Mouse (Mus musculus): ENCODE data around the gene Pom121. TPM values are rescaled to one million over a fixed set of nuclear protein-coding genes. Genes with fewer than 3 reads are reported as not detected.

Pom121 gene
- polyA plus RNA-seq, 1 experiment from 2014 or later, result 13.2 TPM

DNA sequence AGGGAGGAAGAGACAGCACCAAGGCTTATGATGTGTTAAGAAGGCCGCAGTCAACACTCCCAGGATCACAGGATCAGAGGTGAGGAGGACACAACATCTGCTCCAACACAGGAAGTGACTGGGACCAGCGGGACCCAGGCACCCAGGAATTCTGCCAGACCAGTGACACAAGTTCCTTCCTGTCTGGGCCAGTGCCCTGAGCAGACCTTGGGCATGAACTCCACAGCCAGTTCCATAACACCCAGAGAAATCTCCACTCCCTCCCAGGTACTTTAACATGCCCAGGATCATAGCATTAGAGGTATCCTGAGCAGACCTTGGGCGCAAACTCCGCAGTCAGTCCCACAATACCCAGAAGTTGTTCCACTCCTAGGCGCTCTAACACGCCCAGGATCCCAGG is 63.2 kb downstream of the Pom121 start:
- 89% methylated on average over 6 of the region's 6 CpGs for WGBS
- Histone ChIP-seq H3K4me3 (no peak overlapping the region), H3K4me1 (no peaks in the 10 kb centered on the region), H3K27me3 (no peaks in the 10 kb centered on the region), H3K9me3 (no peaks in the 10 kb centered on the region), H3K27ac (replicated peaks) (no peak overlapping the region), H3K4me2 (replicated peaks) (no peak overlapping the region), H3K9ac (replicated peaks) (no peak overlapping the region), H3K36me3 (no peaks in the 10 kb centered on the region)
- no peak for ATAC-seq (replicated peaks)

DNA sequence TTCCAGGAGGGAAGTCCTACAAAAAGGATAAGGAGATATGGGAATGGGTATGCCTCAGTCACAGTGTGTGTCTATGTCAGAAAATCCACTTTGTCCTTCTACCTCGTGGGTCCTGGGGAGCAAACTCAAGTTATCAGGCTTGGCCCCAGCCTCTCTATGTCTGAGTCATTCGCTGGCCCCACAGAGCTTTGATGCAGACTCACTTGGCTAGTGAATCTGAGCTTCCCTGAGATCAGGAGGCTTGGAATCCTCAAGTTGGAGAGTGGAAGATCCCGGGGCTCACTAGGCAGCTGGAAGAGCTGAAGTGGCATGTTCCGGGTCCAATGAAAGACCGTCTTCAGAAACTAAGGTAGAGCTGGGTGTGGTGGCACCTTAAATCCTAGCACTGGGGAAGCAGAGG is 64.1 kb downstream of the Pom121 start:
- Histone ChIP-seq H3K27me3 (no peaks in the 10 kb centered on the region), H3K9ac (replicated peaks) (no peak overlapping the region), H3K4me2 (replicated peaks) (no peak overlapping the region), H3K27ac (replicated peaks) (no peak overlapping the region), H3K36me3 (no peaks in the 10 kb centered on the region), H3K9me3 (no peaks in the 10 kb centered on the region), H3K4me1 (no peaks in the 10 kb centered on the region), H3K4me3 (no peak overlapping the region)
- ATAC-seq (replicated peaks), result no peak
- WGBS, result 83% methylated on average over 5 of the region's 5 CpGs

DNA sequence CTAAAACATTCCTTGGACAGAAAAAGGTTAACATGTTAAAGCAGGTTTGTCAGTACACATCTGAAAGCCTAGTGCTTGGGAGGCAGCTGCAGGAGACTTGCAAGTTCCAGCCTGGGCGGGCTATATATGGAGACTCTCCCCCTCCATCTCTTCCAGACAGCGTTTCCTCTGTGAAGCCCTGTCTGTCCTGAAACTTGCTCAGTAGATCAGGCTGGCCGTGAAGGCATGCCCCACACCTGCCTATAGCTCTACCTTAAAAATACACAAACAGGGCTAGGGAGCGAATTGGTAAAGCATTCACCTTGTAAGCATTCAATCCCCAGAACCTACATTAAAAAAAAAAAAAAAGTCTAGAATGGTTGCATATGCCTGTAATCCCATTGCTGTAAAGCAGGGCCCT is 64.9 kb downstream of the Pom121 start:
- H3K27ac ChIP-seq (replicated peaks), result no peak overlapping the region
- H3K9ac ChIP-seq (replicated peaks), result no peak overlapping the region
- H3K9me3 ChIP-seq, result no peaks in the 10 kb centered on the region
- H3K4me3 ChIP-seq, result no peak overlapping the region
- H3K36me3 ChIP-seq, result no peaks in the 10 kb centered on the region
- WGBS, result 85% methylated on average over 4 of the region's 4 CpGs
- no peaks in the 10 kb centered on the region for H3K27me3 ChIP-seq
- H3K4me2 ChIP-seq (replicated peaks), result no peak overlapping the region
- ATAC-seq (replicated peaks), result no peak
- no peaks in the 10 kb centered on the region for H3K4me1 ChIP-seq

Small RNA genes lying within 50 kb of the gene (microRNA-seq; reads per million reads assigned to microRNA genes)
- gene Mir7033, result 0.88 reads per million

Other genes with a start within 250 kb of the Pom121 start
- gene Tbl2, start 244.9 kb downstream of the Pom121 start, polyA plus RNA-seq (2015; fragmentation: Nextera tagmentation; extraction: Ambion mirVana), result 16.8 and 17.5 TPM in 2 replicates
- 52.9 and 53.8 TPM in 2 replicates for gene Bcl7b, start 226.3 kb downstream of the Pom121 start, polyA plus RNA-seq (2015; fragmentation: Nextera tagmentation; extraction: Ambion mirVana)
- gene Baz1b, start 207.3 kb downstream of the Pom121 start, polyA plus RNA-seq (2015; fragmentation: Nextera tagmentation; extraction: Ambion mirVana), result 42.9 and 43.2 TPM in 2 replicates
- 14.3 and 17.4 TPM in 2 replicates for gene Fzd9, start 143.3 kb downstream of the Pom121 start, polyA plus RNA-seq (2015; fragmentation: Nextera tagmentation; extraction: Ambion mirVana)
- 0.18 TPM in 1 of 2 replicates, not detected in the other for gene Fkbp6, start 44.5 kb downstream of the Pom121 start, polyA plus RNA-seq (2015; fragmentation: Nextera tagmentation; extraction: Ambion mirVana)
- not detected in 2 replicates for gene Trim50, start 41.3 kb downstream of the Pom121 start, polyA plus RNA-seq (2015; fragmentation: Nextera tagmentation; extraction: Ambion mirVana)
- gene Nsun5, start 24.6 kb downstream of the Pom121 start, polyA plus RNA-seq (2015; fragmentation: Nextera tagmentation; extraction: Ambion mirVana), result 40.3 and 40.7 TPM in 2 replicates
- gene Hip1, start 150.6 kb upstream of the Pom121 start, polyA plus RNA-seq (2015; fragmentation: Nextera tagmentation; extraction: Ambion mirVana), result 29.2 and 31.7 TPM in 2 replicates
- gene Ccl26, start 169.0 kb upstream of the Pom121 start, polyA plus RNA-seq (2015; fragmentation: Nextera tagmentation; extraction: Ambion mirVana), result not detected in 2 replicates
- gene Ccl24, start 178.5 kb upstream of the Pom121 start, polyA plus RNA-seq (2015; fragmentation: Nextera tagmentation; extraction: Ambion mirVana), result 0.87 and 1.1 TPM in 2 replicates
- 61.0 and 61.5 TPM in 2 replicates for gene Rhbdd2, start 238.1 kb upstream of the Pom121 start, polyA plus RNA-seq (2015; fragmentation: Nextera tagmentation; extraction: Ambion mirVana)